Mouse (Mus musculus) large intestine, adult 2 months (tissue): ENCODE measurements around the gene Shc1. TPM values are rescaled to one million over a fixed set of nuclear protein-coding genes. Genes with fewer than 3 reads are reported as not detected.
"Not testable (repeated sequence)": the region's sequence is repeated elsewhere in the genome, so short reads cannot be mapped to it uniquely, and the experiment has no call there.

ENCODE experiments used
- DNase-seq: peaks from one replicate; pipeline ENCODE4 v3.0.0-alpha.2; 2012; ENCODE audit warnings: low read depth, low spot score
- WGBS: fragments of 180-500 bp; shearing (Covaris S2); methylation state at CpG from one replicate; pipeline ENCODE4 v1.1.7; 2018; 5-methylcytosine and 5-hydroxymethylcytosine counted together
- polyA plus RNA-seq: library from polyadenylated mRNA; depleted of rRNA; stranded (reverse); fragments of >200 nt; gene quantifications from 2 replicates; pipeline ENCODE4 v1.2.3, GENCODE M21; 2012

The Shc1 gene
- polyA plus RNA-seq, 1 experiment, result 60.3 TPM

- DNase-seq, result peak; percentile 92
- WGBS, result 2% methylated on average over 28 of the region's 28 CpGs
Measured at GRCm38 (mm10) chr3:89411490-89412393, 6.5 kb upstream of the Shc1 start, which contains the start of gene Flad1. Flad1 (minus strand) TSS chr3:89411870.

GRCm38 (mm10) chr3:89416158-89416557 is 2.1 kb upstream of the Shc1 start:
- 92% methylated on average over 8 of the region's 8 CpGs for WGBS
- no peak for DNase-seq

- WGBS, result 13% methylated on average over 2 of the region's 2 CpGs
- no peak for DNase-seq
Measured at GRCm38 (mm10) chr3:89417131-89417530, 1.1 kb upstream of the Shc1 start.

- DNase-seq, result no peak
- WGBS, result under 1% methylated on average over 20 of the region's 20 CpGs
Measured at GRCm38 (mm10) chr3:89417840-89418169, 438 bp upstream of the Shc1 start.

GRCm38 (mm10) chr3:89418861-89419250 is 613 bp downstream of the Shc1 start:
- no peak for DNase-seq
- under 1% methylated on average over 16 of the region's 16 CpGs for WGBS

- no peak for DNase-seq
- under 1% methylated on average over 9 of the region's 9 CpGs for WGBS
Measured at GRCm38 (mm10) chr3:89419571-89419970, 1.3 kb downstream of the Shc1 start.

- no peak for DNase-seq
- 15% methylated on average over 3 of the region's 3 CpGs for WGBS
Measured at GRCm38 (mm10) chr3:89419981-89420380, 1.7 kb downstream of the Shc1 start.

- 13% methylated on average over 2 of the region's 2 CpGs for WGBS
Measured at GRCm38 (mm10) chr3:89420421-89420820, 2.2 kb downstream of the Shc1 start.

GRCm38 (mm10) chr3:89421002-89421774 is 2.9 kb downstream of the Shc1 start:
- 14% methylated on average over 11 of the region's 11 CpGs for WGBS
- DNase-seq, result no peak

More at GRCm38 (mm10) chr3:89420421-89420820, 2.2 kb downstream of the Shc1 start:
- no peak for DNase-seq

GRCm38 (mm10) chr3:89421810-89422473 is 3.7 kb downstream of the Shc1 start:
- 43% methylated on average over 22 of the region's 22 CpGs for WGBS
- no peak for DNase-seq

- 78% methylated on average over 6 of the region's 6 CpGs for WGBS
Measured at GRCm38 (mm10) chr3:89422556-89423205, 4.4 kb downstream of the Shc1 start.

GRCm38 (mm10) chr3:89424416-89425140 is 6.3 kb downstream of the Shc1 start:
- no peak for DNase-seq
- 50% methylated on average over 5 of the region's 5 CpGs for WGBS

More at GRCm38 (mm10) chr3:89422556-89423205, 4.4 kb downstream of the Shc1 start:
- no peak for DNase-seq

GRCm38 (mm10) chr3:89425141-89425525 is 6.9 kb downstream of the Shc1 start:
- 54% methylated on average over 5 of the region's 5 CpGs for WGBS
- DNase-seq, result no peak

GRCm38 (mm10) chr3:89425876-89426275 is 7.6 kb downstream of the Shc1 start:
- DNase-seq, result no peak
- 93% methylated on average over 4 of the region's 4 CpGs for WGBS

- DNase-seq, result not testable (repeated sequence)
- 94% methylated on average over 7 of the region's 7 CpGs for WGBS
Measured at GRCm38 (mm10) chr3:89429021-89429420, 10.8 kb downstream of the Shc1 start.

- WGBS, result 2% methylated on average over 68 of the region's 68 CpGs
- DNase-seq, result no peak
Measured at GRCm38 (mm10) chr3:89430171-89431159, 12.2 kb downstream of the Shc1 start, which contains the start of gene Pygo2. Pygo2 (plus strand) TSS chr3:89430214.

- no peak for DNase-seq
- 90% methylated on average over 8 of the region's 8 CpGs for WGBS
Measured at GRCm38 (mm10) chr3:89432606-89433005, 14.4 kb downstream of the Shc1 start.

- no peak for DNase-seq
- WGBS, result 68% methylated on average over 11 of the region's 11 CpGs
Measured at GRCm38 (mm10) chr3:89434532-89434931, 16.3 kb downstream of the Shc1 start.
